Mouse (Mus musculus) liver, postnatal 0 days (tissue): Measurements from ENCODE around the gene Arhgdib.

Source experiments
- CTCF ChIP-seq: sonication (generic); IDR thresholded peaks from 2 replicates; pipeline ENCODE4 v1.5.1; 2016; ENCODE audit warnings: antibody characterized with exemption, low read depth
- EP300 ChIP-seq: IDR thresholded peaks from 2 replicates; pipeline ENCODE4 v1.6.1; 2016; ENCODE audit warnings: antibody characterized with exemption, low read depth, mild to moderate bottlenecking

- TF ChIP-seq CTCF (no peak), EP300 (no peak)
These were observed 47.0 kb downstream of the Arhgdib start for GRCm38 (mm10) chr6:136894532-136895339.
